15 mouse cellular contexts compared by ENCODE assay signal in genomic region chr16:90753386-90753941, GRCm38 (mm10). TPM values are rescaled to one million over a fixed set of nuclear protein-coding genes. Genes with fewer than 3 reads are reported as not detected.
"Had no signal": no experiment of that assay in that cellular context is flagged by ENCODE, and none has a peak within 500 bp of the region (broad histone marks: within the 10 kb centered on the region; RNA-seq: fewer than 3 reads in every experiment).

No protein-coding gene starts in this region.

- DNase-seq: layer of hippocampus, adult 9-11 months; liver; lung, adult 18-20 months; retina, postnatal 1 day; right cerebral cortex, postnatal 4 days; thymus, adult 2 months; thymus, postnatal 25 days had no signal

- H3K4me1 ChIP-seq: limb, embryonic 12.5 days; midbrain, embryonic 12.5 days; neural tube, embryonic 13.5 days; stomach, embryonic 15.5 days had no signal

- H3K4me2 ChIP-seq: limb, embryonic 12.5 days; midbrain, embryonic 12.5 days; neural tube, embryonic 13.5 days; stomach, embryonic 15.5 days had no signal

- H3K27me3 ChIP-seq: limb, embryonic 12.5 days; midbrain, embryonic 12.5 days; neural tube, embryonic 13.5 days; stomach, embryonic 15.5 days had no signal

- H3K9me3 ChIP-seq: limb, embryonic 12.5 days; midbrain, embryonic 12.5 days; neural tube, embryonic 13.5 days; stomach, embryonic 15.5 days had no signal

- H3K9ac ChIP-seq: limb, embryonic 12.5 days; liver, embryonic 14.5 days; midbrain, embryonic 12.5 days; neural tube, embryonic 13.5 days; stomach, embryonic 15.5 days had no signal

- H3K27ac ChIP-seq: limb, embryonic 12.5 days; liver, embryonic 14.5 days; midbrain, embryonic 12.5 days; neural tube, embryonic 13.5 days; stomach, embryonic 15.5 days had no signal

- ATAC-seq: midbrain, embryonic 16.5 days had no signal

- H3K4me3 ChIP-seq: limb, embryonic 12.5 days; midbrain, embryonic 12.5 days; neural tube, embryonic 13.5 days; stomach, embryonic 15.5 days had no signal

RNA-seq across cellular contexts. Expression of gene Mrap, which starts 15.5 kb away (rescaled TPM):
- total RNA-seq: left cerebral cortex, postnatal 36 days; megakaryocyte-erythroid progenitor cell, adult 5-6 weeks had no signal
- polyA plus RNA-seq: limb, embryonic 12.5 days; midbrain, embryonic 12.5 days; neural tube, embryonic 13.5 days had no signal
